Mouse (Mus musculus) midbrain, embryonic 11.5 days (tissue): Measurements from ENCODE around the gene Grk5. TPM values are rescaled to one million over a fixed set of nuclear protein-coding genes. Genes with fewer than 3 reads are reported as not detected.

Source experiments
- ATAC-seq: fragments of 200-750 bp; cut with Nextera tagmentation; 2 replicates; pipeline ENCODE4 v1.8.0; 2017; ENCODE audit warnings: moderate TSS enrichment, moderate library complexity; ENCODE audit not compliant: low FRiP score
- DNase-seq: peaks from one replicate; pipeline ENCODE4 v3.0.0; 2015; ENCODE audit warnings: low spot score; ENCODE audit errors: missing footprints
- H3K27ac ChIP-seq: fragments of 300-500 bp; sonication (generic); 2 replicates; pipeline ENCODE4 v1.5.1; 2014; ENCODE audit warnings: low read depth, low read length
- H3K27me3 ChIP-seq: fragments of 300-500 bp; sonication (generic); 2 replicates; pipeline ENCODE4 v1.6.1; 2014; ENCODE audit warnings: mild to moderate bottlenecking, low read length, moderate library complexity, mixed read lengths; ENCODE audit not compliant: control insufficient read depth, insufficient read depth
- H3K36me3 ChIP-seq: fragments of 300-500 bp; sonication (generic); 2 replicates; pipeline ENCODE4 v1.6.1; 2014; ENCODE audit warnings: mild to moderate bottlenecking, low read length, moderate library complexity, mixed read lengths; ENCODE audit not compliant: control insufficient read depth, insufficient read depth
- H3K4me1 ChIP-seq: fragments of 300-500 bp; sonication (generic); 2 replicates; pipeline ENCODE4 v1.6.1; 2014; ENCODE audit warnings: low read length; ENCODE audit not compliant: control insufficient read depth, insufficient read depth
- H3K4me2 ChIP-seq: fragments of 300-500 bp; sonication (generic); 2 replicates; pipeline ENCODE4 v1.6.1; 2014; ENCODE audit warnings: mild to moderate bottlenecking, moderate library complexity
- H3K4me3 ChIP-seq: fragments of 300-500 bp; sonication (generic); 2 replicates; pipeline ENCODE4 v1.5.1; 2014; ENCODE audit warnings: low read depth, low read length
- H3K9ac ChIP-seq: fragments of 300-500 bp; sonication (generic); 2 replicates; pipeline ENCODE4 v1.6.1; 2014; ENCODE audit warnings: low read length
- H3K9me3 ChIP-seq: fragments of 300-500 bp; sonication (generic); 2 replicates; pipeline ENCODE4 v1.6.1; 2016; ENCODE audit warnings: low read length; ENCODE audit not compliant: control insufficient read depth
- WGBS: fragments of 180-500 bp; shearing (Covaris S2); extraction: QIAGEN DNeasy Blood & Tissue Kit; methylation state at CpG from one replicate; pipeline ENCODE4 v1.1.7; 2014; 5-methylcytosine and 5-hydroxymethylcytosine counted together
- polyA plus RNA-seq: library from polyadenylated mRNA; unstranded; fragments of >200 nt; fragmentation: Nextera tagmentation; extraction: Ambion mirVana; gene quantifications from 2 replicates; pipeline ENCODE4 v1.2.1, GENCODE M21; 2014

Grk5 gene
- polyA plus RNA-seq, 1 experiment from 2014 or later, result 2.7 TPM

- Histone ChIP-seq H3K27ac (no peak overlapping the region), H3K27me3 (no peaks in the 10 kb centered on the region), H3K9ac (no peak overlapping the region), H3K4me2 (no peak overlapping the region), H3K4me1 (no peaks in the 10 kb centered on the region), H3K4me3 (no peak overlapping the region), H3K9me3 (no peaks in the 10 kb centered on the region), H3K36me3 (no peaks in the 10 kb centered on the region)
- WGBS, result 91% methylated on average over 5 of the region's 5 CpGs
- ATAC-seq (no peak), DNase-seq (no peak)
Observed at GRCm38 (mm10) chr19:60981391-60981790, 91.8 kb downstream of the Grk5 start.

DNA sequence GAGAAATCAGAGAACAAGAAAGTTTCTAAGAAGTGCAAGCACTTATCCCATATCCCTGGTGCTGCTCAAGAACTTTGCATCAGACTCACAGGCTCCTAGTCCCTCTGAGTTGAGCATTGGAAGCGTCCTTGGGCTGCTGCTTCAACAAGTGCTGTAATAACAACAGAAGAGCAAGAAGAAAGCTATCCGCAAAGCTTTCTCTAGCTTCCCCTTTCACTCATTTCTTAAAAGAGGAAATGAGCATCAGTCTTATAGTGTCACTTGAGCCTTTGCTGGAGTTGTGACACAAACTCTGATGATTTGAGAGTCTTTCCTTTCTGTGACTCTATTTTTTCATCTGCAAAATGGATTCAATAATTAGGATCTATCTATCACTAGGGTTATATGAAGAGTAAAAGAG lies 92.3 kb downstream of the Grk5 start:
- no peak overlapping the region for H3K27ac ChIP-seq
- WGBS, result 88% methylated on average over 2 of the region's 2 CpGs
- no peak for ATAC-seq
- no peaks in the 10 kb centered on the region for H3K36me3 ChIP-seq
- H3K4me2 ChIP-seq, result no peak overlapping the region
- no peak overlapping the region for H3K4me3 ChIP-seq
- H3K9me3 ChIP-seq, result no peaks in the 10 kb centered on the region
- H3K9ac ChIP-seq, result no peak overlapping the region
- no peaks in the 10 kb centered on the region for H3K27me3 ChIP-seq
- no peak for DNase-seq
- H3K4me1 ChIP-seq, result no peaks in the 10 kb centered on the region

GRCm38 (mm10) chr19:60989766-60990165 lies 100.2 kb downstream of the Grk5 start:
- ATAC-seq (no peak), DNase-seq (no peak)
- Histone ChIP-seq H3K9me3 (no peaks in the 10 kb centered on the region), H3K36me3 (no peaks in the 10 kb centered on the region), H3K4me3 (no peak overlapping the region), H3K27me3 (no peaks in the 10 kb centered on the region), H3K4me1 (peaks cover 9% of the 10 kb centered on the region), H3K27ac (no peak overlapping the region), H3K4me2 (no peak overlapping the region), H3K9ac (no peak overlapping the region)
- 85% methylated on average over 5 of the region's 5 CpGs for WGBS

- H3K4me2 ChIP-seq, result no peak overlapping the region
- peaks cover 9% of the 10 kb centered on the region for H3K4me1 ChIP-seq
- H3K36me3 ChIP-seq, result no peaks in the 10 kb centered on the region
- ATAC-seq (no peak), DNase-seq (no peak)
- no peaks in the 10 kb centered on the region for H3K9me3 ChIP-seq
- WGBS, result 85% methylated on average over 3 of the region's 3 CpGs
- no peaks in the 10 kb centered on the region for H3K27me3 ChIP-seq
- no peak overlapping the region for H3K9ac ChIP-seq
- H3K4me3 ChIP-seq, result no peak overlapping the region
- H3K27ac ChIP-seq, result no peak overlapping the region
Observed at GRCm38 (mm10) chr19:60994214-60994613, 104.7 kb downstream of the Grk5 start.

- no peak for DNase-seq
- whole genome bisulfite sequencing, result 83% methylated on average over 2 of the region's 2 CpGs
Observed at GRCm38 (mm10) chr19:60994845-60995244, 105.3 kb downstream of the Grk5 start.

DNA sequence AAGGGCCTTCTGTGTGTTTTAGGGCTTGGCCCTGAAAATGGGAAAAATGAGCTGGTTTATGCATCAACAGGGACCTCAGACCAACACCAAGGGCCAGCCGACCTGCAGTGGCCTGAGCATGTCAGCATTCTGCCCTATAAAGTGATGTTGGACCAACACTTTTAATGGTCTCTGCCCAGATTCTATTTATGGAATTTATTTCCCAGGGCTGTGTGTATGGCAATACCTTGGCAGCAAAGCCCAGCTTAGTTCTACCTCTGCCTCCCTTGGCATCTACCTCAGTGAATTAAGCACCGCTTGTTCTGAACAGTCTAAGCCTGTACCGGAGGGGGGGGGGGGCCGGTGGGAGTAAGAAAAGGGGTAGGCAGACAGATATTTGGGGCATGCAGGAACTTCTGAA lies 108.2 kb downstream of the Grk5 start:
- ATAC-seq, result no peak
- H3K4me1 ChIP-seq, result no peaks in the 10 kb centered on the region
- DNase-seq, result no peak
- no peak overlapping the region for H3K27ac ChIP-seq
- no peak overlapping the region for H3K4me3 ChIP-seq
- no peaks in the 10 kb centered on the region for H3K9me3 ChIP-seq
- H3K4me2 ChIP-seq, result no peak overlapping the region
- H3K27me3 ChIP-seq, result no peaks in the 10 kb centered on the region
- no peak overlapping the region for H3K9ac ChIP-seq
- 83% methylated on average over 4 of the region's 4 CpGs for WGBS
- no peaks in the 10 kb centered on the region for H3K36me3 ChIP-seq

More at GRCm38 (mm10) chr19:60994845-60995244, 105.3 kb downstream of the Grk5 start:
- Histone ChIP-seq H3K4me1 (peaks cover 4% of the 10 kb centered on the region), H3K9me3 (no peaks in the 10 kb centered on the region), H3K4me2 (no peak overlapping the region), H3K9ac (no peak overlapping the region), H3K36me3 (no peaks in the 10 kb centered on the region), H3K27me3 (no peaks in the 10 kb centered on the region), H3K27ac (no peak overlapping the region), H3K4me3 (no peak overlapping the region)
- ATAC-seq, result no peak

DNA sequence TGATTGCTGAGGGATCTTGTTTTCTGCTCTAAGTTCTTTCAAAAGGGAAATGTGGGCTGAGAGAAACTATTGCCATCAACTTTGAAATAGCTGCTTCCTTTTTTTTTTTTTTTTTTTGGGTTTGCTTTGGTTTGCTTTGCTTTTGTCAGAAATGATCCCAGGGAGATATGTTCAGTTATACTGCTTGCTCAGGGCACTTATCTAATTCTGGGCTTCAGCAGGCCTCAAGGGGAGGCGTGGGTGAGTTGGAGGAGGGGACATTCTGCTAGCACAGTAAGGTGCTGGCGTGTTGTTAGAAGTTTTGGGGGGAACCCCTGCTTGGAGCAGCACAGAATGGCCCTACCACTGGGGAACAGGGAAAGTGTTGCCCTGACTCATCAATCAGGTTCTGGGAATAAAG lies 110.1 kb downstream of the Grk5 start:
- no peaks in the 10 kb centered on the region for H3K27me3 ChIP-seq
- no peaks in the 10 kb centered on the region for H3K36me3 ChIP-seq
- H3K4me1 ChIP-seq, result no peaks in the 10 kb centered on the region
- 59% methylated on average over 2 of the region's 2 CpGs for WGBS
- DNase-seq (no peak), ATAC-seq (no peak)
- no peak overlapping the region for H3K4me2 ChIP-seq
- no peak overlapping the region for H3K27ac ChIP-seq
- no peaks in the 10 kb centered on the region for H3K9me3 ChIP-seq
- no peak overlapping the region for H3K4me3 ChIP-seq
- H3K9ac ChIP-seq, result no peak overlapping the region

- no peaks in the 10 kb centered on the region for H3K9me3 ChIP-seq
- DNase-seq, result no peak
- WGBS, result 90% methylated on average over 2 of the region's 2 CpGs
- no peak overlapping the region for H3K9ac ChIP-seq
- no peak for ATAC-seq
- H3K4me2 ChIP-seq, result no peak overlapping the region
- no peak overlapping the region for H3K27ac ChIP-seq
- no peaks in the 10 kb centered on the region for H3K27me3 ChIP-seq
- no peaks in the 10 kb centered on the region for H3K36me3 ChIP-seq
- H3K4me1 ChIP-seq, result no peaks in the 10 kb centered on the region
- H3K4me3 ChIP-seq, result no peak overlapping the region
Observed at GRCm38 (mm10) chr19:61000958-61001357, 111.4 kb downstream of the Grk5 start.

DNA sequence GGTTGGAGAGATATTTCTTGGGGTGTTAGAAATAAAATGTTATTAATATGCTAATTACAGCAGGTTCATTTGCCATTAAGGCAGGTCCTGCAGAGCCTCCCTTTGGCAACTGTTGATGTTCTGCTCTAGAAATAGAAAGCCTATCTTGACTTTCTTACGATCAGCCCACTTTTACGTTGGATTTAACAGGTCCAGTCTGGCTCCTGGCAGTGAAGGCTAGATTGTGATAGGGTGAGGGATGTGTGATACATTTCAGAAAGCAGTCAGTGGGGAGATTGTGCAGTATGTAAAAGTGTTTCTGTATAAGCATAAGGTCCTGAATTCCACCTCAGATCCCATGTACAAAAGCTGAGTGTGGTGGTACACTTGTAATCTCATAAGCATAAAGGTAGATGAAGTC lies 119.7 kb downstream of the Grk5 start:
- H3K4me2 ChIP-seq, result no peak overlapping the region
- no peak overlapping the region for H3K4me3 ChIP-seq
- DNase-seq (no peak), ATAC-seq (no peak)
- H3K9me3 ChIP-seq, result no peaks in the 10 kb centered on the region
- no peaks in the 10 kb centered on the region for H3K36me3 ChIP-seq
- H3K27ac ChIP-seq, result no peak overlapping the region
- WGBS, result 88% methylated on average over 2 of the region's 2 CpGs
- H3K4me1 ChIP-seq, result no peaks in the 10 kb centered on the region
- no peaks in the 10 kb centered on the region for H3K27me3 ChIP-seq
- no peak overlapping the region for H3K9ac ChIP-seq
